Mouse (Mus musculus) midbrain, embryonic 11.5 days (tissue): ENCODE results near the gene Pecam1. TPM values are rescaled to one million over a fixed set of nuclear protein-coding genes. Genes with fewer than 3 reads are reported as not detected.
"Not testable (repeated sequence)": the region's sequence is repeated elsewhere in the genome, so short reads cannot be mapped to it uniquely, and the experiment has no call there.

Source experiments
- ATAC-seq: fragments of 200-750 bp; cut with Nextera tagmentation; 2 replicates; pipeline ENCODE4 v1.8.0; 2017; ENCODE audit warnings: moderate TSS enrichment, moderate library complexity; ENCODE audit not compliant: low FRiP score
- DNase-seq: peaks from one replicate; pipeline ENCODE4 v3.0.0; 2015; ENCODE audit warnings: low spot score; ENCODE audit errors: missing footprints
- H3K27ac ChIP-seq: fragments of 300-500 bp; sonication (generic); 2 replicates; pipeline ENCODE4 v1.5.1; 2014; ENCODE audit warnings: low read depth, low read length
- H3K27me3 ChIP-seq: fragments of 300-500 bp; sonication (generic); 2 replicates; pipeline ENCODE4 v1.6.1; 2014; ENCODE audit warnings: mild to moderate bottlenecking, low read length, moderate library complexity, mixed read lengths; ENCODE audit not compliant: control insufficient read depth, insufficient read depth
- H3K36me3 ChIP-seq: fragments of 300-500 bp; sonication (generic); 2 replicates; pipeline ENCODE4 v1.6.1; 2014; ENCODE audit warnings: mild to moderate bottlenecking, low read length, moderate library complexity, mixed read lengths; ENCODE audit not compliant: control insufficient read depth, insufficient read depth
- H3K4me1 ChIP-seq: fragments of 300-500 bp; sonication (generic); 2 replicates; pipeline ENCODE4 v1.6.1; 2014; ENCODE audit warnings: low read length; ENCODE audit not compliant: control insufficient read depth, insufficient read depth
- H3K4me2 ChIP-seq: fragments of 300-500 bp; sonication (generic); 2 replicates; pipeline ENCODE4 v1.6.1; 2014; ENCODE audit warnings: mild to moderate bottlenecking, moderate library complexity
- H3K4me3 ChIP-seq: fragments of 300-500 bp; sonication (generic); 2 replicates; pipeline ENCODE4 v1.5.1; 2014; ENCODE audit warnings: low read depth, low read length
- H3K9ac ChIP-seq: fragments of 300-500 bp; sonication (generic); 2 replicates; pipeline ENCODE4 v1.6.1; 2014; ENCODE audit warnings: low read length
- H3K9me3 ChIP-seq: fragments of 300-500 bp; sonication (generic); 2 replicates; pipeline ENCODE4 v1.6.1; 2016; ENCODE audit warnings: low read length; ENCODE audit not compliant: control insufficient read depth
- WGBS: fragments of 180-500 bp; shearing (Covaris S2); extraction: QIAGEN DNeasy Blood & Tissue Kit; methylation state at CpG from one replicate; pipeline ENCODE4 v1.1.7; 2014; 5-methylcytosine and 5-hydroxymethylcytosine counted together
- polyA plus RNA-seq: library from polyadenylated mRNA; unstranded; fragments of >200 nt; fragmentation: Nextera tagmentation; extraction: Ambion mirVana; gene quantifications from 2 replicates; pipeline ENCODE4 v1.2.1, GENCODE M21; 2014

The Pecam1 gene
- polyA plus RNA-seq, 1 experiment from 2014 or later, result 19.8 TPM

- DNase-seq, result not testable (repeated sequence)
Observed at GRCm38 (mm10) chr11:106724916-106725235, 25.6 kb downstream of the Pecam1 start.

GRCm38 (mm10) chr11:106724176-106724915 is 26.1 kb downstream of the Pecam1 start:
- no peaks in the 10 kb centered on the region for H3K9me3 ChIP-seq
- H3K4me3 ChIP-seq, result no peak overlapping the region
- H3K36me3 ChIP-seq, result no peaks in the 10 kb centered on the region
- no peak overlapping the region for H3K9ac ChIP-seq
- H3K27ac ChIP-seq, result no peak overlapping the region
- WGBS, result 90% methylated on average over 10 of the region's 10 CpGs
- no peaks in the 10 kb centered on the region for H3K27me3 ChIP-seq
- no peak overlapping the region for H3K4me2 ChIP-seq
- ATAC-seq (no peak), DNase-seq (no peak)
- no peaks in the 10 kb centered on the region; the same call in 1 of the 2 replicates for H3K4me1 ChIP-seq

More at GRCm38 (mm10) chr11:106724916-106725235, 25.6 kb downstream of the Pecam1 start:
- not testable (repeated sequence) for H3K4me1 ChIP-seq, H3K9ac ChIP-seq, H3K27me3 ChIP-seq, H3K4me2 ChIP-seq, H3K4me3 ChIP-seq, H3K36me3 ChIP-seq, H3K9me3 ChIP-seq, ATAC-seq, H3K27ac ChIP-seq
- 96% methylated on average over 9 of the region's 9 CpGs for WGBS

GRCm38 (mm10) chr11:106723611-106724125 is 26.8 kb downstream of the Pecam1 start:
- ATAC-seq, result no peak
- Histone ChIP-seq H3K9ac (no peak overlapping the region), H3K9me3 (no peaks in the 10 kb centered on the region), H3K27me3 (no peaks in the 10 kb centered on the region), H3K4me1 (no peaks in the 10 kb centered on the region; the same call in 1 of the 2 replicates), H3K27ac (no peak overlapping the region), H3K4me3 (no peak overlapping the region), H3K36me3 (no peaks in the 10 kb centered on the region), H3K4me2 (no peak overlapping the region)
- DNase-seq, result peak; percentile 85
- 73% methylated on average over 15 of the region's 15 CpGs for WGBS

- Histone ChIP-seq H3K27ac (no peak overlapping the region), H3K27me3 (no peaks in the 10 kb centered on the region), H3K4me3 (no peak overlapping the region), H3K4me2 (no peak overlapping the region), H3K4me1 (no peaks in the 10 kb centered on the region; the same call in 1 of the 2 replicates), H3K9ac (no peak overlapping the region), H3K9me3 (no peaks in the 10 kb centered on the region), H3K36me3 (no peaks in the 10 kb centered on the region)
- 38% methylated on average over 7 of the region's 7 CpGs for WGBS
- ATAC-seq (no peak), DNase-seq (no peak)
Observed at GRCm38 (mm10) chr11:106722831-106723361, 27.5 kb downstream of the Pecam1 start.

- no peak for ATAC-seq
- H3K4me2 ChIP-seq, result no peak overlapping the region
- no peak overlapping the region for H3K27ac ChIP-seq
- H3K36me3 ChIP-seq, result no peaks in the 10 kb centered on the region
- WGBS, result 90% methylated on average over 8 of the region's 8 CpGs
- H3K4me1 ChIP-seq, result no peaks in the 10 kb centered on the region
- H3K4me3 ChIP-seq, result no peak overlapping the region
- no peak for DNase-seq
- no peaks in the 10 kb centered on the region for H3K9me3 ChIP-seq
- H3K27me3 ChIP-seq, result no peaks in the 10 kb centered on the region
- H3K9ac ChIP-seq, result no peak overlapping the region
Observed at GRCm38 (mm10) chr11:106720379-106720778, 30.0 kb downstream of the Pecam1 start.

- WGBS, result 90% methylated on average over 5 of the region's 5 CpGs
- DNase-seq (peak; percentile 28), ATAC-seq (no peak)
- H3K4me3 ChIP-seq, result no peak overlapping the region
- H3K27me3 ChIP-seq, result no peaks in the 10 kb centered on the region
- H3K36me3 ChIP-seq, result no peaks in the 10 kb centered on the region
- H3K4me2 ChIP-seq, result no peak overlapping the region
- H3K4me1 ChIP-seq, result no peaks in the 10 kb centered on the region
- H3K9me3 ChIP-seq, result no peaks in the 10 kb centered on the region
- H3K9ac ChIP-seq, result no peak overlapping the region
- H3K27ac ChIP-seq, result no peak overlapping the region
Observed at GRCm38 (mm10) chr11:106716568-106716967, 33.9 kb downstream of the Pecam1 start.

GRCm38 (mm10) chr11:106715066-106715465 is 35.4 kb downstream of the Pecam1 start:
- H3K4me2 ChIP-seq, result no peak overlapping the region
- no peaks in the 10 kb centered on the region for H3K4me1 ChIP-seq
- H3K9me3 ChIP-seq, result no peaks in the 10 kb centered on the region
- no peak overlapping the region for H3K9ac ChIP-seq
- no peak for ATAC-seq
- H3K27me3 ChIP-seq, result no peaks in the 10 kb centered on the region
- no peaks in the 10 kb centered on the region for H3K36me3 ChIP-seq
- DNase-seq, result peak; percentile 70
- no peak overlapping the region for H3K27ac ChIP-seq
- H3K4me3 ChIP-seq, result no peak overlapping the region
- 87% methylated on average over 6 of the region's 6 CpGs for WGBS

- no peak overlapping the region for H3K4me3 ChIP-seq
- H3K27me3 ChIP-seq, result no peaks in the 10 kb centered on the region
- H3K27ac ChIP-seq, result no peak overlapping the region
- no peak for ATAC-seq
- H3K9me3 ChIP-seq, result no peaks in the 10 kb centered on the region
- no peak for DNase-seq
- no peak overlapping the region for H3K4me2 ChIP-seq
- peaks cover 3% of the 10 kb centered on the region; the same call in 1 of the 2 replicates for H3K4me1 ChIP-seq
- H3K9ac ChIP-seq, result no peak overlapping the region
- no peaks in the 10 kb centered on the region for H3K36me3 ChIP-seq
- WGBS, result 68% methylated on average over 5 of the region's 5 CpGs
Observed at GRCm38 (mm10) chr11:106710789-106711188, 39.6 kb downstream of the Pecam1 start.

- whole genome bisulfite sequencing, result 49% methylated on average over 15 of the region's 15 CpGs
- no peak for ATAC-seq
- no peak overlapping the region for H3K27ac ChIP-seq
- DNase-seq, result no peak
- no peaks in the 10 kb centered on the region for H3K9me3 ChIP-seq
- H3K4me2 ChIP-seq, result no peak overlapping the region
- no peaks in the 10 kb centered on the region for H3K36me3 ChIP-seq
- no peak overlapping the region for H3K9ac ChIP-seq
- no peaks in the 10 kb centered on the region for H3K27me3 ChIP-seq
- peaks cover 3% of the 10 kb centered on the region; the same call in 1 of the 2 replicates for H3K4me1 ChIP-seq
- no peak overlapping the region for H3K4me3 ChIP-seq
Observed at GRCm38 (mm10) chr11:106709227-106709985, 41.0 kb downstream of the Pecam1 start.
